Mouse (Mus musculus): ENCODE data around the gene Tmem170.
"Not testable (repeated sequence)": the region's sequence is repeated elsewhere in the genome, so short reads cannot be mapped to it uniquely, and the experiment has no call there.

Gene Tmem170

GRCm38 (mm10) chr8:111875758-111876157 lies 792 bp downstream of the Tmem170 start:
- no peak for DNase-seq (ENCODE audit: low read depth, low spot score)

- DNase-seq (ENCODE audit: low read depth, low spot score), result no peak
These were observed 5.3 kb downstream of the Tmem170 start for GRCm38 (mm10) chr8:111871278-111871677.

- DNase-seq (ENCODE audit: low read depth, low spot score), result no peak
These were observed 6.2 kb downstream of the Tmem170 start for GRCm38 (mm10) chr8:111870379-111870778.

- DNase-seq (ENCODE audit: low read depth, low spot score), result no peak
These were observed 7.9 kb downstream of the Tmem170 start for GRCm38 (mm10) chr8:111868664-111869063.

GRCm38 (mm10) chr8:111865857-111866256 lies 10.7 kb downstream of the Tmem170 start:
- DNase-seq (ENCODE audit: low read depth, low spot score), result peak; percentile 64

- DNase-seq (ENCODE audit: low read depth, low spot score), result no peak
These were observed 11.3 kb downstream of the Tmem170 start for GRCm38 (mm10) chr8:111865130-111865852.

- DNase-seq (ENCODE audit: low read depth, low spot score), result no peak
These were observed 11.9 kb downstream of the Tmem170 start for GRCm38 (mm10) chr8:111864648-111865047.

- DNase-seq (ENCODE audit: low read depth, low spot score), result no peak
These were observed 13.3 kb downstream of the Tmem170 start for GRCm38 (mm10) chr8:111863280-111863679.

GRCm38 (mm10) chr8:111855977-111856376 lies 20.6 kb downstream of the Tmem170 start:
- DNase-seq (ENCODE audit: low read depth, low spot score), result no peak

GRCm38 (mm10) chr8:111853861-111854501 lies 22.6 kb downstream of the Tmem170 start, which contains the start of gene Cfdp1:
Gene Cfdp1, minus strand, starts transcription at chr8:111854291.
- DNase-seq (ENCODE audit: low read depth, low spot score), result peak; percentile 98

- not testable (repeated sequence) for DNase-seq (ENCODE audit: low read depth, low spot score)
These were observed 23.3 kb downstream of the Tmem170 start for GRCm38 (mm10) chr8:111853219-111853618.

- DNase-seq (ENCODE audit: low read depth, low spot score), result no peak
These were observed 29.8 kb downstream of the Tmem170 start for GRCm38 (mm10) chr8:111846746-111847145.

GRCm38 (mm10) chr8:111835540-111835939 lies 41.0 kb downstream of the Tmem170 start:
- DNase-seq (ENCODE audit: low read depth, low spot score), result peak; percentile 61

- no peak for DNase-seq (ENCODE audit: low read depth, low spot score)
These were observed 42.5 kb downstream of the Tmem170 start for GRCm38 (mm10) chr8:111834011-111834410.

GRCm38 (mm10) chr8:111832983-111833382 lies 43.6 kb downstream of the Tmem170 start:
- DNase-seq (ENCODE audit: low read depth, low spot score), result no peak

GRCm38 (mm10) chr8:111831996-111832395 lies 44.6 kb downstream of the Tmem170 start:
- no peak for DNase-seq (ENCODE audit: low read depth, low spot score)

GRCm38 (mm10) chr8:111828595-111828994 lies 48.0 kb downstream of the Tmem170 start:
- peak; percentile 51 for DNase-seq (ENCODE audit: low read depth, low spot score)

GRCm38 (mm10) chr8:111825219-111825618 lies 51.3 kb downstream of the Tmem170 start:
- peak; percentile 69 for DNase-seq (ENCODE audit: low read depth, low spot score)

GRCm38 (mm10) chr8:111824334-111824733 lies 52.2 kb downstream of the Tmem170 start:
- no peak for DNase-seq (ENCODE audit: low read depth, low spot score)

GRCm38 (mm10) chr8:111821199-111821598 lies 55.4 kb downstream of the Tmem170 start:
- DNase-seq (ENCODE audit: low read depth, low spot score), result no peak

GRCm38 (mm10) chr8:111820691-111821090 lies 55.9 kb downstream of the Tmem170 start:
- no peak for DNase-seq (ENCODE audit: low read depth, low spot score)

- no peak for DNase-seq (ENCODE audit: low read depth, low spot score)
These were observed 56.5 kb downstream of the Tmem170 start for GRCm38 (mm10) chr8:111820018-111820417.

GRCm38 (mm10) chr8:111818556-111818955 lies 58.0 kb downstream of the Tmem170 start:
- no peak for DNase-seq (ENCODE audit: low read depth, low spot score)
